Mouse (Mus musculus) heart, postnatal 0 days (tissue): ENCODE results near the gene Kcnq1.

Source experiments
- CTCF ChIP-seq: IDR thresholded peaks from 2 replicates; pipeline ENCODE4 v1.5.1; 2016; ENCODE audit warnings: antibody characterized with exemption, control low read depth, low read depth
- EP300 ChIP-seq: IDR thresholded peaks from 2 replicates; pipeline ENCODE4 v1.6.1; 2016; ENCODE audit warnings: antibody characterized with exemption, low read depth

GRCm38 (mm10) chr7:143461920-143462319 lies 355.8 kb downstream of the Kcnq1 start:
- TF ChIP-seq CTCF (no peak), EP300 (no peak)
